Mouse (Mus musculus) limb, embryonic 12.5 days (tissue): ENCODE results near the gene Pfn1. TPM values are rescaled to one million over a fixed set of nuclear protein-coding genes. Genes with fewer than 3 reads are reported as not detected.

Source experiments
- ATAC-seq: fragments of 200-750 bp; cut with Nextera tagmentation; 2 replicates; pipeline ENCODE4 v1.8.0; 2017; ENCODE audit warnings: low read depth, moderate TSS enrichment; ENCODE audit not compliant: insufficient number of reproducible peaks, insufficient read depth, low FRiP score, low TSS enrichment
- H3K27ac ChIP-seq: fragments of 300-500 bp; sonication (generic); 2 replicates; pipeline ENCODE4 v1.5.1; 2016; ENCODE audit warnings: mild to moderate bottlenecking, moderate library complexity
- H3K27me3 ChIP-seq: fragments of 300-500 bp; sonication (generic); 2 replicates; pipeline ENCODE4 v1.6.1; 2016; ENCODE audit warnings: mild to moderate bottlenecking, moderate library complexity
- H3K36me3 ChIP-seq: fragments of 300-500 bp; sonication (generic); 2 replicates; pipeline ENCODE4 v1.6.1; 2016; ENCODE audit warnings: mild to moderate bottlenecking, moderate library complexity
- H3K4me1 ChIP-seq: fragments of 300-500 bp; sonication (generic); replicated peaks from 2 replicates; pipeline ENCODE4 v1.6.1; 2016
- H3K4me2 ChIP-seq: fragments of 300-500 bp; sonication (generic); 2 replicates; pipeline ENCODE4 v1.6.1; 2016; ENCODE audit warnings: mild to moderate bottlenecking, moderate library complexity
- H3K4me3 ChIP-seq: fragments of 300-500 bp; sonication (generic); replicated peaks from 2 replicates; pipeline ENCODE4 v1.5.1; 2016; ENCODE audit warnings: mild to moderate bottlenecking
- H3K9ac ChIP-seq: fragments of 300-500 bp; sonication (generic); replicated peaks from 2 replicates; pipeline ENCODE4 v1.6.1; 2016; ENCODE audit warnings: mild to moderate bottlenecking, moderate library complexity
- H3K9me3 ChIP-seq: fragments of 300-500 bp; sonication (generic); 2 replicates; pipeline ENCODE4 v1.6.1; 2016; ENCODE audit warnings: mild to moderate bottlenecking, moderate library complexity
- WGBS: fragments of 180-500 bp; shearing (Covaris S2); methylation state at CpG from one replicate; pipeline ENCODE4 v1.1.7; 2016; 5-methylcytosine and 5-hydroxymethylcytosine counted together
- polyA plus RNA-seq: library from polyadenylated mRNA; unstranded; fragments of >200 nt; fragmentation: Nextera tagmentation; extraction: Ambion mirVana; gene quantifications from 2 replicates; pipeline ENCODE4 v1.2.1, GENCODE M21; 2016

Pfn1 gene
- polyA plus RNA-seq, 1 experiment from 2014 or later = 1,494 TPM

GRCm38 (mm10) chr11:70629557-70629956, 24.9 kb downstream of the Pfn1 start:
- WGBS = 61% methylated on average over 5 of the region's 5 CpGs
- Histone ChIP-seq H3K9me3 (no peaks in the 10 kb centered on the region), H3K36me3 (no peaks in the 10 kb centered on the region), H3K4me2 (no peak overlapping the region), H3K9ac (no peak overlapping the region), H3K27ac (no peak overlapping the region), H3K4me1 (no peaks in the 10 kb centered on the region), H3K4me3 (no peak overlapping the region), H3K27me3 (no peaks in the 10 kb centered on the region)
- ATAC-seq = no peak

- Histone ChIP-seq H3K36me3 (no peaks in the 10 kb centered on the region), H3K9ac (no peak overlapping the region), H3K4me3 (no peak overlapping the region), H3K27me3 (no peaks in the 10 kb centered on the region), H3K4me1 (no peaks in the 10 kb centered on the region), H3K27ac (no peak overlapping the region), H3K9me3 (no peaks in the 10 kb centered on the region), H3K4me2 (no peak overlapping the region)
- ATAC-seq = no peak
- 65% methylated on average over 2 of the region's 2 CpGs for WGBS
Measured at GRCm38 (mm10) chr11:70628431-70628830, 26.0 kb downstream of the Pfn1 start.

DNA sequence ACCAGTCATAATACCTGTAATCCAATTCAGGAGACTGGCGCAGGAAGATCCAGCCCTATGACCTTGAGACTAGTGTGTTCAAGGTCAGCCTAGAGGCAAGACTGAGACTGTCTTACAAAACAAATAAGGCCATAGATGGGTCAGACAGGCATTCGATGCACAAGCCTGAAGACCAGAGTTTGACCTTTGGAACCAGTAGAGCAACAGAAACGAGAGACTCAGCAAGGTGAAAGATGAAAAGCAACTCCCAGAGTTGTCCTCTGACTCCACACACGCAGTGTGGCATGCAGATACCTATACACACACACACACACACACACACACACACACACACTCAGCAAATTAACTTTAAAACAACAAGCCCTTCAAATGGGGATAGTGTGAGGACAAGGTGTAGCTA, 27.6 kb downstream of the Pfn1 start:
- Histone ChIP-seq H3K4me3 (no peak overlapping the region), H3K4me1 (no peaks in the 10 kb centered on the region), H3K27ac (no peak overlapping the region), H3K36me3 (no peaks in the 10 kb centered on the region), H3K4me2 (no peak overlapping the region), H3K9ac (no peak overlapping the region), H3K9me3 (no peaks in the 10 kb centered on the region), H3K27me3 (no peaks in the 10 kb centered on the region)
- WGBS = 84% methylated on average over 4 of the region's 4 CpGs
- no peak for ATAC-seq

DNA sequence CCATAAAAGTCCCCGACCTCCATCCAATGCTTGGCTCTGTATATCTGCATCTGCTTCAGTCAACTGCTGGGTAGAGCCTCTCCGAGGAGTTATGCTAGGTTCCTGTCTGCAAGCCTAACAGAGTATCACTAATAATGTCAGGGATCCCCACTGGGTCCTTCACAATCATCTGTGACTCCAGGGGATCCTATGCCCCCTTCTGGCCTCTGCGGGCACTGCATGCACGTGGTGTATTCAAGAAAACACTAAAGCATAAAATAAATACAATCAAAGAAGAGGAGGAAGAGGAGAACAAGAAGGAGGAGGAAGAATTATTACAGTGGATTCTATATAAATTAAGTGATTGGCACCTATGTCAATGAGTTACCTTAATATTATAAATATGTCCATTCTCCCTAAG, 29.0 kb downstream of the Pfn1 start:
- Histone ChIP-seq H3K9ac (no peak overlapping the region), H3K9me3 (no peaks in the 10 kb centered on the region), H3K4me3 (no peak overlapping the region), H3K27me3 (no peaks in the 10 kb centered on the region), H3K36me3 (no peaks in the 10 kb centered on the region), H3K4me1 (no peaks in the 10 kb centered on the region), H3K27ac (no peak overlapping the region), H3K4me2 (no peak overlapping the region)
- ATAC-seq = no peak
- WGBS = 48% methylated on average over 4 of the region's 4 CpGs

- H3K9me3 ChIP-seq = no peaks in the 10 kb centered on the region
Measured at GRCm38 (mm10) chr11:70623053-70623742, 31.2 kb downstream of the Pfn1 start.

GRCm38 (mm10) chr11:70621972-70622814, 32.3 kb downstream of the Pfn1 start:
- Histone ChIP-seq H3K4me1 (no peaks in the 10 kb centered on the region), H3K9me3 (no peaks in the 10 kb centered on the region), H3K27ac (no peak overlapping the region), H3K4me2 (no peak overlapping the region), H3K27me3 (0 out of 2 replicates have a peak, but pooled peaks cover under 1% of the 10 kb centered on the region), H3K36me3 (no peaks in the 10 kb centered on the region), H3K9ac (no peak overlapping the region), H3K4me3 (no peak overlapping the region)
- ATAC-seq = no peak
- 44% methylated on average over 7 of the region's 7 CpGs for WGBS

More at GRCm38 (mm10) chr11:70623053-70623742, 31.2 kb downstream of the Pfn1 start:
- WGBS = 80% methylated on average over 10 of the region's 10 CpGs
- Histone ChIP-seq H3K9ac (no peak overlapping the region), H3K4me2 (no peak overlapping the region), H3K4me3 (no peak overlapping the region), H3K27ac (no peak overlapping the region), H3K4me1 (no peaks in the 10 kb centered on the region), H3K36me3 (no peaks in the 10 kb centered on the region), H3K27me3 (no peaks in the 10 kb centered on the region)
- no peak for ATAC-seq

GRCm38 (mm10) chr11:70619101-70619500, 35.3 kb downstream of the Pfn1 start, which contains the start of gene Chrne:
TSS of gene Chrne (minus strand) at chr11:70619216.
- Histone ChIP-seq H3K4me2 (no peak within 1 kb of the TSS), H3K4me3 (no peak within 1 kb of the TSS), H3K36me3 (no peaks in the 10 kb centered on the region), H3K4me1 (peaks cover 15% of the 10 kb centered on the region), H3K27ac (no peak within 1 kb of the TSS), H3K27me3 (peaks cover 18% of the 10 kb centered on the region), H3K9ac (no peak within 1 kb of the TSS), H3K9me3 (no peaks in the 10 kb centered on the region)
- 7% methylated on average over 1 of the region's 1 CpGs for WGBS
- no peak for ATAC-seq

DNA sequence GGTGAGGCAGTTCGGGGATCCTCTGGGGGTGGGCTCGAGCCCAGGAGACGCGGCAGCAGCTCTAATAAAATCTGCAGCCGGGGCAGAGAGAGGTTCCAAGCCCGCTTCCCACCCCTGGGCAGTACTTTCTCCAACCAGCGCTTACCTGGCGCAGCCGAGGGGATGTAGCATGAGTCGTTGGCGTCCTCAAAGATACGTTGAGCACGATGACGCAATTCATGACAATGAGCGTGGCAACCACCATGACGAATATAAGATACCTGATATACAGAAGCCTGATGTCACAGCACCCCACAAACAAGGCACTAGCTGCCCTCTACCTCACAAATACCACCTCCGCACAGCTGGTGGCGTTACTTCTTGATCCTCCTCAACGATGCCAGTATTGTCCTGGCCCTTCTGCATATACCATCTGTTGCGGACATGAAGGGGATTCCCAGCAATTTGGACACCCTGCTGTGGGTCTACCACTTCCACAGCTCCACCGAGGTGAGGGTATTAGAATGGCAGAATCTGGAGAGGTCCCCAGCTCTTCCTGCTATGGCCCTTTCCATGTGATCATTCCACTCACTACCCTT, 38.8 kb downstream of the Pfn1 start, which contains the start of gene 4930544D05Rik:
4930544D05Rik (plus strand) TSS at position 333 of the 578 bp plus-strand sequence.
- peaks cover 15% of the 10 kb centered on the region for H3K4me1 ChIP-seq
- H3K9me3 ChIP-seq = no peaks in the 10 kb centered on the region
- 0 out of 2 replicates have a peak within 1 kb of the TSS, but pooled peaks have one; percentile 53 for H3K27ac ChIP-seq
- peaks cover 33% of the 10 kb centered on the region for H3K36me3 ChIP-seq
- H3K27me3 ChIP-seq = peaks cover 18% of the 10 kb centered on the region
- peak within 1 kb of the TSS; percentile 47 for H3K9ac ChIP-seq
- 15% methylated on average over 21 of the region's 21 CpGs for WGBS
- peak within 1 kb of the TSS; percentile 75 for H3K4me2 ChIP-seq
- H3K4me3 ChIP-seq = peak within 1 kb of the TSS; percentile 38
- ATAC-seq = no peak

DNA sequence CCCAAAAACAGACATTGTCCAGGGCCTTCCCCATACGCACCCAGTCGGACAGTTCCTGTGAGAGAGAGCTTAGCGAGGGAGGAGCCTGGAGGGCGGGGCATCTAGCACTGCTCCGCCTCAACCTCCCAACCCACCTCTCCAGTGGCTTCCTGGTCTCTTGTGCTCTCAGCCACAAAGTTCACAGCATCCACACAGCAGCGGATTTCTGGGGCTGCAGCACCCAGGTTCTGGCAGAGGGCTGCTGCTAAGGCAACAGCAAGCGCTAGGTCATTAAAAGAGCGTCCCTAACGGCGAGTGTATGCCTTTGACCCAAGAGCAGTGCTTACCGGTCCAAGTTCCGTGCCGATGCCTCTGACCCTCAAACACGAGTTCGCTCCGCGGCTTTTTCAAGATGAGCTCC, 39.4 kb downstream of the Pfn1 start:
- H3K36me3 ChIP-seq = peaks cover 38% of the 10 kb centered on the region
- WGBS = under 1% methylated on average over 17 of the region's 17 CpGs
- no peaks in the 10 kb centered on the region for H3K9me3 ChIP-seq
- peak overlapping the region; percentile 38 for H3K4me3 ChIP-seq
- H3K4me1 ChIP-seq = peaks cover 15% of the 10 kb centered on the region
- H3K9ac ChIP-seq = peak overlapping the region; percentile 47
- H3K27ac ChIP-seq = 0 out of 2 replicates have a peak overlapping the region, but pooled peaks have one; percentile 53
- peak; percentile 75 for ATAC-seq
- peak overlapping the region; percentile 75 for H3K4me2 ChIP-seq
- peaks cover 18% of the 10 kb centered on the region for H3K27me3 ChIP-seq

DNA sequence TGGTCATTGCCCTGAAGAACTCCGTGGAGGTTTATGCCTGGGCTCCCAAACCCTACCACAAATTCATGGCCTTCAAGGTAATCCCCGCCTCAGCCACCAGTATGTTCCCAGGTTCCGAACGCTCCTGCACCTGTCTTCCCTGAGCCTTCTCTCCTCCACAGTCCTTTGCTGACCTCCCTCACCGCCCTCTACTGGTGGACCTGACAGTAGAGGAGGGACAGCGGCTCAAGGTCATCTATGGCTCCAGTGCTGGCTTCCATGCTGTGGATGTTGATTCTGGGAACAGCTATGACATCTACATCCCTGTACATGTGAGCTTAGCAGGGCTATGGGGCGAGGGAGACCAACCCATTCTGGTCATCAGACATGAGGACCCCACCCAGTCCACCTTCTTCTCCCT, 41.9 kb downstream of the Pfn1 start:
- 77% methylated on average over 7 of the region's 7 CpGs for WGBS
- no peak overlapping the region for H3K9ac ChIP-seq
- peaks cover 18% of the 10 kb centered on the region for H3K27me3 ChIP-seq
- H3K4me1 ChIP-seq = peaks cover 15% of the 10 kb centered on the region
- no peaks in the 10 kb centered on the region for H3K9me3 ChIP-seq
- peaks cover 64% of the 10 kb centered on the region for H3K36me3 ChIP-seq
- no peak overlapping the region for H3K4me2 ChIP-seq
- no peak for ATAC-seq
- H3K27ac ChIP-seq = no peak overlapping the region
- H3K4me3 ChIP-seq = no peak overlapping the region

GRCm38 (mm10) chr11:70610752-70611151, 43.7 kb downstream of the Pfn1 start:
- Histone ChIP-seq H3K9me3 (no peaks in the 10 kb centered on the region), H3K4me3 (no peak overlapping the region), H3K27ac (no peak overlapping the region), H3K4me2 (no peak overlapping the region), H3K9ac (no peak overlapping the region), H3K27me3 (peaks cover 3% of the 10 kb centered on the region), H3K36me3 (peaks cover 82% of the 10 kb centered on the region), H3K4me1 (peaks cover 15% of the 10 kb centered on the region)
- 84% methylated on average over 4 of the region's 4 CpGs for WGBS
- ATAC-seq = no peak
